Mouse (Mus musculus) effector memory CD4-positive, alpha-beta T cell, adult 7 months (primary cell): Measurements from ENCODE around the gene Rtp2. TPM values are rescaled to one million over a fixed set of nuclear protein-coding genes. Genes with fewer than 3 reads are reported as not detected.

Experiments
- polyA plus RNA-seq: library from polyadenylated mRNA; unstranded; fragments of 100-300 nt; shearing (Covaris generic); gene quantifications from one replicate; pipeline ENCODE4 v1.2.1, GENCODE M21; 2017

The Rtp2 gene
- polyA plus RNA-seq, result 0.26 TPM

DNA sequence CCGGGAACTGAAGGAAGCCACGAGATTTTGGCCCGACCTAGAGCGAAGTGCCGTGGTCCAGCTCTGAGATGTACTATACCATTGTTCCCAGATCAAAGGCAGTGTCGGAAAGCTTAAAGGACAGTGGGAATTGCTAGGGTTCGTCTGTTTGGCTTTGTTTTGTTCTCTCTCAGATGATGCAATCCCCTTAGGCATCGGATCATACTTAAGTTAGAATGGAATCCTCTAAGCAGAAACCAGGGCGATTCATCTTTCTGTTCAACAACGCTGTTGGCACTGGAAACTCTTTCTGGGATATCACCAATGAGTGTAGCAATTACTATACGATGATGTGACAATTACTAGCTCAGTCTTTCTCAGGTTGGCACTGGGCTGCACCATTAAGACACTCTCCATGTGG, at the start of gene Rtp2:
Gene Rtp2 (minus strand): TSS at position 101 of the 400 bp plus-strand sequence.

DNA sequence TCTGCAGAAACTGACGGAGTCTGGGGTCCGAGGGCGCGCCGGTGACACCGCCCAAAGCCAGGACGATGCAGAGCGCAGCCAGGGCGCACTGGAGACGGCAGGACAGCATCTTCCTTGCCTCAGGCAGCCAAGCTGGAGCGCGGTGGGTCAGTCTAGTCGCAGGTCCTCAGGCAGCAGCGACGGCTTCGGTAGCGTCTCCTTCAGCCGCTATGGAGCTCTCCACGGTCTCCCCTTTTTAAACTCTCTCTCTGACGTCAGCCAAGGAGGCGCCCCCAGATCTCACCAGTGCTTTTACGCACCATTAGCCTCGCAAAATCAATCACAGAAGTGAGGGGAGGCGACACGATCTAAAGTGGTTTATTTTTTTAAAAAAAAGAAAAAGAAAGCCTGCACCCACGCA, 41.6 kb downstream of the Rtp2 start, which contains the start of gene Sst:
Gene Sst (minus strand): TSS at position 323 of the 400 bp plus-strand sequence.

Other genes starting within 250 kb of the Rtp2 start
- gene Sst, start 41.4 kb downstream of the Rtp2 start, polyA plus RNA-seq, result not detected
- gene Gm37419, start 56.1 kb upstream of the Rtp2 start, polyA plus RNA-seq, result not detected
- 67.8 TPM for gene Bcl6, start 56.5 kb upstream of the Rtp2 start, polyA plus RNA-seq